Mouse (Mus musculus): ENCODE measurements around the gene Inmt.
A peak's percentile ranks its signal among the peaks of the same experiment; 100 is the strongest.

The Inmt gene

GRCm38 (mm10) chr6:55169818-55170217, 5.0 kb downstream of the Inmt start:
- no peak for DNase-seq (ENCODE audit: low spot score in 2 of 2)

- DNase-seq (ENCODE audit: low spot score in 2 of 2) = peak; percentile 38 to 66
Observed at GRCm38 (mm10) chr6:55166777-55167463, 7.9 kb downstream of the Inmt start.

- DNase-seq (ENCODE audit: low spot score in 2 of 2) = no peak
Observed at GRCm38 (mm10) chr6:55163046-55163584, 11.7 kb downstream of the Inmt start.

- peak; percentile 30 to 53 for DNase-seq (ENCODE audit: low spot score in 2 of 2)
Observed at GRCm38 (mm10) chr6:55161311-55161761, 13.5 kb downstream of the Inmt start.

GRCm38 (mm10) chr6:55159256-55159655, 15.6 kb downstream of the Inmt start:
- no peak for DNase-seq (ENCODE audit: low spot score in 2 of 2)

- DNase-seq (ENCODE audit: low spot score in 2 of 2) = no peak
Observed at GRCm38 (mm10) chr6:55152226-55152625, 22.6 kb downstream of the Inmt start.

GRCm38 (mm10) chr6:55146138-55146537, 28.7 kb downstream of the Inmt start:
- no peak for DNase-seq (ENCODE audit: low spot score in 2 of 2)

GRCm38 (mm10) chr6:55145285-55145684, 29.6 kb downstream of the Inmt start:
- DNase-seq (ENCODE audit: low spot score in 2 of 2) = no peak

GRCm38 (mm10) chr6:55138343-55138742, 36.5 kb downstream of the Inmt start:
- no peak for DNase-seq (ENCODE audit: low spot score in 2 of 2)

- DNase-seq (ENCODE audit: low spot score in 2 of 2) = no peak
Observed at GRCm38 (mm10) chr6:55133425-55133824, 41.4 kb downstream of the Inmt start.

- no peak for DNase-seq (ENCODE audit: low spot score in 2 of 2)
Observed at GRCm38 (mm10) chr6:55132794-55133193, 42.0 kb downstream of the Inmt start, which contains the start of gene Crhr2. Crhr2 (minus strand) TSS chr6:55133016.

GRCm38 (mm10) chr6:55131301-55131700, 43.5 kb downstream of the Inmt start:
- DNase-seq (ENCODE audit: low spot score in 2 of 2) = no peak

- DNase-seq (ENCODE audit: low spot score in 2 of 2) = no peak
Observed at GRCm38 (mm10) chr6:55130631-55131030, 44.2 kb downstream of the Inmt start.

- no peak for DNase-seq (ENCODE audit: low spot score in 2 of 2)
Observed at GRCm38 (mm10) chr6:55128391-55128790, 46.5 kb downstream of the Inmt start.

- no peak for DNase-seq (ENCODE audit: low spot score in 2 of 2)
Observed at GRCm38 (mm10) chr6:55126576-55126975, 48.3 kb downstream of the Inmt start.

GRCm38 (mm10) chr6:55123056-55123455, 51.8 kb downstream of the Inmt start:
- DNase-seq (ENCODE audit: low spot score in 2 of 2) = no peak

Data from frontal cortex, postnatal 10 days (tissue).